ENCODE assay signal across 8 mouse cellular contexts in the genomic region with DNA sequence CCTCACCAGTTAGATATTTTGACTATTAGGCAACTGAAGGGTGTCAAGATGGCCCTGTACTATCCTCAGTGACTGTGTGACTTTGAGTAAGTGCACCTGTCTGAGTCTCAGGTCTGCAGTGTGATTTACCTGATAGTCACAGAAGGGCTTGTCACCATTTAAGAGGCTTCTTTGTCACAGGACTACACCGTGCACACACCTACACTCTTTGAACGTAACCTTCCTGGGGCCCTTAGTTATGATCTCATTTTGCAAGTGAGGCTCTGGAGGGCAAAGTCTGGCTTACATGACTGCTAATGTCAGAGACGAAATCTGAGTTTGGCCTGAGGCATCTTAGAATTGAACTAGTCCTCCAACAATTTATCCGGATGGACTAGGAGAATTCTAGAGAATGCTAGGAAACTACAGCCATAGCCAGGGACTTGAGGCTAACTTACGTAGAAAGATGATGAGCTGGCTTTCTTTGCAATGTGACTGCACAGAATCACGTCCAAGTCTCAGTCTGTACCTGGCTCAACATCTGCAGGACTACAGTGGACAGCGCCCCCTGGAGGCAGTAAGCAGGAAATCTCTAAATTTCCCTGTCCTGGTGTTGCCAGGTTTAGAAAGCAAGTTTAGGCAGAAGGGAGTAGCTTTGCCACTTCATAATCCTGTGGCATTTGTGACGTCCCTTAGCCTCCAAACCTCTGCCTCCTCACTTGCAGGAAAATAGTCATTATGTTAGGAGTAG. TPM values are rescaled to one million over a fixed set of nuclear protein-coding genes. Genes with fewer than 3 reads are reported as not detected.
A peak's percentile ranks its signal among the peaks of the same experiment; 100 is the strongest.
DNase-seq lines count a peak whose midpoint lies in the region; ATAC-seq and TF ChIP-seq lines count a peak whose summit lies in the region.

No protein-coding gene starts in this region.

- no peak overlapping the region for H3K27ac ChIP-seq in heart, embryonic 11.5 days (ENCODE audit: low read depth, low read length)
- H3K27ac ChIP-seq in embryonic fibroblast, embryonic 13.5 days (ENCODE audit: insufficient read depth, low read length): no peak overlapping the region

- 36% methylated on average over 8 of the region's 8 CpGs for WGBS in heart, embryonic 11.5 days (ENCODE audit: insufficient replicate concordance)

- no peak overlapping the region for H3K4me3 ChIP-seq in heart, embryonic 11.5 days (ENCODE audit: low read depth, low read length)
- H3K4me3 ChIP-seq in embryonic fibroblast, embryonic 13.5 days (ENCODE audit: insufficient read depth, low read length): no peak overlapping the region

- H3K4me1 ChIP-seq in heart, embryonic 11.5 days (ENCODE audit: control insufficient read depth, insufficient read depth, low read length): peaks cover 5% of the 10 kb centered on the region; the same call in 1 of the 2 replicates
- H3K4me1 ChIP-seq in embryonic fibroblast, embryonic 13.5 days (ENCODE audit: control insufficient read depth, insufficient read depth, low read length): no peaks in the 10 kb centered on the region

- H3K9me3 ChIP-seq in heart, embryonic 11.5 days (replicated peaks; ENCODE audit: control insufficient read depth, low read length): no peaks in the 10 kb centered on the region

- H3K9ac ChIP-seq in heart, embryonic 11.5 days (ENCODE audit: low read depth, low read length): no peak overlapping the region

- no peak for TF ChIP-seq POLR2A in embryonic fibroblast, embryonic 13.5 days (IDR thresholded peaks at IDR 0.05; ENCODE audit: low read depth, low read length)

- DNase-seq in heart, adult 18-20 months: peak; percentile 40 to 62
- DNase-seq in B cell, adult 2 months: peak; percentile 61
- DNase-seq in adrenal gland, adult 2 months: peak; percentile 57
- peak; percentile 64 for DNase-seq in kidney, postnatal 10 days
- peak; percentile 58 for DNase-seq in lung, postnatal 14 days
- DNase-seq in testis, postnatal 10 days (ENCODE audit: low spot score): peak; percentile 66

- TF ChIP-seq CTCF in embryonic fibroblast, embryonic 13.5 days (IDR thresholded peaks at IDR 0.05; ENCODE audit: borderline replicate concordance, insufficient read depth, low read length): peak; percentile 84; the same call in 1 of the 2 replicates

- H3K4me2 ChIP-seq in heart, embryonic 11.5 days: no peak overlapping the region

- H3K36me3 ChIP-seq in heart, embryonic 11.5 days (ENCODE audit: control insufficient read depth, insufficient read depth, low read length): no peaks in the 10 kb centered on the region

- ATAC-seq in heart, embryonic 11.5 days (replicated peaks; ENCODE audit: insufficient number of reproducible peaks, low FRiP score, low TSS enrichment): no peak

- peaks cover 52% of the 10 kb centered on the region for H3K27me3 ChIP-seq in heart, embryonic 11.5 days (ENCODE audit: control insufficient read depth, insufficient read depth, low read length)

RNA-seq across cellular contexts. Expression of gene Nos2, which starts 2.3 kb away (rescaled TPM):
- total RNA-seq in heart, adult 18-20 months (2021): 1 to 10 TPM; 3.3 to 6.3 TPM
- polyA plus RNA-seq in heart, embryonic 11.5 days (2014; fragmentation: Nextera tagmentation; extraction: Ambion mirVana): 0.08 and 0.11 TPM in 2 replicates
- total RNA-seq in adrenal gland, adult 2 months (2021): 1 to 10 TPM in 1 of 2 experiments, under 1 TPM in 1; 0.89 to 1.9 TPM
- polyA plus RNA-seq in adrenal gland, adult 2 months (2012; rRNA removed): 3.6 and 4.2 TPM in 2 replicates
- not detected in 2 replicates for polyA plus RNA-seq in embryonic fibroblast, embryonic 13.5 days (2011; ENCODE audit: insufficient read length, low read depth, missing spikeins)
